Mouse (Mus musculus): ENCODE data around the gene Gm30191.

DNA sequence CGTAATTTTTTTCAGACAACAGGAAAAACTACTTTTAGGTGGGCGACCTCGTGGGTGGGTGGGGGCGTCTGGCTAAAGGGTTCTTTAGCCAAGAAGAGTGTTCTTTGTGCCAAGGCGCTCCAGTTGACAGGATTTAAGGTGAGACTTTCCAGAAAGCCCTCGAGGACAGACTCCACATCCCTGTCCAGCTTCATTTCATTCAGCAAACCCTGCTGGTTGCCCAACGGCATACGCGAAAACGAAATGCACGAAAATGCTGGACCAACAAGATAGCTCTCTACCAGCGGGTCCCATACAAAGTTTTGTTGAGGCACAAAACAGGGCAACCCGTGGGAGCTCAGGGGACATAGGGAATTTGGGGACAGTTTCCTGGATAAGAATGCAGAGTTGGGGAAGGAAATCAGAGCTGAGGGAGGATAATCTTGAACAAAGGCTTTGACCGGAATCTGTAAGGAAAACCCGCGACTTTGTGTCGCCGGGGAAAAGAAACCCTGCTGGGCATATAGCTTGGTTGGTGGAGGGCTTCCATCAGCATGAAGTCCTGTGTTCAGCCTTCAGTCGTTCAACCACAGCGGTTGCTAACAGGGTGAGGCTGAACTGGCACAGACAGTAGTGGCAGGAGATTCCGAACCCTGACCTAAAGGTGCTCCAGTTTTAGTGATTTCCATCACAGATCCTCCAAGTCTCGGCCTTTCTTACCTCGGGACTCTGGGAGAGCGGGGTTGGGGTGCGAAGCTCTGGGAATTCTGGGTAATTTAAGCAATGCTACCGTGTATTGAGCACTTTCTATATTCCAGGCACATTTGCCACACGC, 3.6 kb downstream of the Gm30191 start:
- TF ChIP-seq GATA1 (IDR thresholded peaks at IDR 0.05; ENCODE audit: borderline replicate concordance, low read length) (no peak), FLI1 (IDR thresholded peaks at IDR 0.05; ENCODE audit: low read length) (no peak)

Measured in megakaryocyte, embryonic 14.5 days (primary cell).